Mouse (Mus musculus) spleen, embryonic (tissue): ENCODE data around the gene Bad.

Source experiments
- CTCF ChIA-PET: fragments of 350-600 bp; sonication (Branson Sonifier 250); formaldehyde crosslinking; loops from one replicate; lab custom pipeline; 2022; lab: Charles Lee

The Bad gene

DNA sequence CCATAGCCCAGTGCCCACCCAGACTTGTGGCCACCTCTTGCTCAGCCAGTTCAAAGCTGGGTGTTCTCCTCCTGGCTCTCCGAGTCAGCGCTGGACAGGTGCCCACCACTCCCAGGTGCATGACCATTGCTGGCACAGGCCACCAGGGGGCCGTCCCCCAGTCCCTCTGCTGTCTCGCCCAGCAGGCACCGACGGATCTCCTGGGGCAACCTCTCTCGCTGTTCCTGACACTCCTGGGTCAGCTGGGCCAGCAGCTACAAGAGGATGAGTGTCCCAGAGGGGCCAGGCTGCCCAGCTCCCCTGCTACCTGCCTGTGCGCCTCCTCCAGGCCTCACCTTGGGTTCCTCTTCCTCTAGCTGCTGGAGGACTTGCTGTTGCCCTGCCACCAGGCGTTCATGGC is 12.4 kb downstream of the Bad start:
- CTCF ChIA-PET: interaction anchor here (1.3 kb wide), 1 partner anchor 12 kb away, joined by 4 read pairs; the partner anchor contains the start of gene Gpr137

DNA sequence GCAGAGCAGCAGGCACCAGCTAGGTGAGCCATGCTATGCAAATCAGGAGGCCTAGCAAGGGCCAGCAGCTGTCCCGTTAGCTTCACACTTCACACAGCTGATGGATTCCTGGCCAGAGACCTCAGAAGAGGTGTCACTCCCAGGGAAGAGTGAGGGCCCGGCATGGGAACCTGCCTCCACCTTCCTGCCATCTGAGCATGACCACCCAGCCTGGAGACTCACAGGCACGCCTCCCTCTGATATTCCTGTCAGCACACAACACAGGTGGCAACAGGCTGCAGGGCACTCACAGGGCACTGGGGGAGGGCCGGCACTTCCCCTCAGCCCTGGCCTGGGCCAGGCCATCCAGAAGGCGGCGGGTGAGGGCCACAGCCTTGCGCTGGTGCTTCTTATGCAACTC is 13.8 kb downstream of the Bad start:
- CTCF ChIA-PET: interaction anchor here (0.6 kb wide), 1 partner anchor 1320 kb away, joined by 3 read pairs; no protein-coding TSS in a partner anchor

DNA sequence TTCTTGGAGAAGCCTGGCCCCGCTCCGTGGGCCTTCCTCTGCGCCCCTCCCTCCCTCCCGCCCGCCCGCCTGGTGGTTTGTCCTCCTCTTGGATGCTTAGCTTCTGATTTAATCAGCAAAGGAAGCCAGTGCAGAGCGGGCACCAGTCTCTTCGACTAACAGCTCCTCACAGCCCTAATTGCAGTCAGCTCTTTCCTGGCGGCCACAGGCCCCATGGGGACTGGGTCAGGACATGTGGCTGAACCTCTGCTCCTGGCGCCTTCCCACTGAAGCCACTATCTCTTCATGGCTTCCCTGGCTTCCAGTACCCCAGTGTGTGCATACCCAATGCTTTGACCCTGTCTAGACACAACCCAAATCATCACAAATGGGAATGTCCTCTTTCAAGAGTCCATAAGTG is 14.8 kb downstream of the Bad start:
- CTCF ChIA-PET: no interaction called here

DNA sequence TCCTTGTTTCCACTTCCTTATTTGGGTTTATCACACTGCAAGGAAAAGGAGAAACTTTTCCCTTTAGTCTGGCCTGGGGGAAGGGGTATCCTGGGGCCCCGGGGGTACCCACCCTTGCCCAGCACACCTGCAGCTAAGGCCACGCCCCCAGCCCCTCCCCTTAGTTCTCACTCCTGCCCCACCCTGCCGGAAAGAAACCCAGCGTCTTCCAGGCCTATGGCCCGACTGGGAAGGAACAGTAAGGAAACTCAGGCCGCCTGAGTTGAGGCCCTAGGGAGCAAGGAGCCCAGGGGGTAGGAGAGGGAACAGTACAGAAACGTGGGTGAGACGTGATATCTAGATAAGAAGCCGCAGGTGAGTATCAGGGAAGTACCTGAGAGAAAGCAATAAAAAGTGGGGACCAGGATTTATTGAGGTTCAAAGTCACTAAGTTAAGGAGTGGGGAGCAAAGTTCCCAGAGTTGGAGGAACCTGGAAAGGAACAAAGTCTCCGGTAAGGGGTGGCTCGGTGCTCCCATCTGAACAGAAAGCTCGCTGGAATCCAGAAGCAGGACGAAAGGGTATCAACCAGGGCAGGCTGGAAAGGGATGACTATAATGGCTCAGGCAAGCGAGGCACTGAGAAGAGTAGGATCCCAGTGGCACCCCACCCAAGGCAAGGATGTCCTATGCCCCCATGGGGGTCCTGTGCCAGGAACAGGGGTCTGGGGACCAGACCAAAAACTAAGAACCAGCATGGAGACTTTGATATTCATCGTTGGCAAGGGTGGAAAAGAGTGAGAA is 27.0 kb downstream of the Bad start:
- CTCF ChIA-PET: no interaction called here

DNA sequence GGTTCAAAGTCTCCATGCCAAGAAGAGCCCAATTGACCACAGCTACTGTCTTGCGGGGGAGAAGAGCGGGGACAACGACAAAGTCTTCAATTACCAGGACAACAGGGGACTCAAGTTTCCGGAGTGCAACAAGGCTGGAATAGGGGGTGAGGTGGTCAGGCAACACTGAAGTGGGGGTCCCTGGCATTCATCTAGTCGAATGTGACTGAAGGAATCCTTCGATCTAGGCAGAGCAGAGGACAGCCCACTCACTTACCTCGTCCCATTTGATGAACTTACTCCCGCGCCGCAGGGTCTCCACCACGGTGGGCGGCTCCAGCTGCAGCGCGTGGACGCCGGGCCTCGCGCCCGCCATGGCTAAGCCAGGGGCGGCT is 27.6 kb downstream of the Bad start:
- CTCF ChIA-PET: no interaction called here

DNA sequence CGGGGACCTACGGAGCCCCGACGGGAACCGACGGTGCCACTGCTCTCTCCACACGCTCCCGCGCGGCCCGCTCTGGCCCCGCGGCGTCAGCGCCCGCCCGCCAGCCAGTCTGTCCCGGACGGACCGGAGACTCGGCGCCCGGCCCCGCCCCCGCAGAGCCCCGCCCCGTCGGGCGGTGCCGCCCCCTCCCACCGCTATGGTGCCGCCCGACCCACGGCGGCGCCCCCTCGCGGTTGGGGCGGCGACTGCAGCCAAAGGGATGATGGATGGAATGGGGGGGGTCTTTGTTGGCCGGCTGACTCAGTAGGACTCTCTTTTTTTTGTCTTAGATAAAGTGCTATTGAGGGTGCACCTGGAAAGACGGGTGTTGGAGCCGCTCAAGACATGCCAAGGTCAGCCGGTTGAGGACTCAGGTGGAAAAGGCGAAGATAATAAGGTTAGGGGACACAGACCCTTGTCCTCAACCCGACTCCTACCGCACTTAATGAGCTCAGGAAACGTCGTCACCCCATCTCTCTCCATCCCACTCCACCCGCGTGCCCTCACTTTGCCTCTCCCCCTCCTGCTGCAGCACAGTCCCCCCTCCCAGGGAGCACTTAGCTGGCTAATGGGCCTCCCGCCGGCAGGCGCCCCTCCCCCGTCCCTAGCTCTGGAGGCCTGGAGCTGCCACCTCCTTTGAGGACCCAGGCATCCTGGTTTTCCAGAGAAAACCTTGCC is 28.2 kb downstream of the Bad start:
- CTCF ChIA-PET: interaction anchor here (1.0 to 1.5 kb wide), 2 partner anchors 10 to 28 kb away, joined by 3 to 10 read pairs; partner anchors contain the start of genes Bad and Gpr137

DNA sequence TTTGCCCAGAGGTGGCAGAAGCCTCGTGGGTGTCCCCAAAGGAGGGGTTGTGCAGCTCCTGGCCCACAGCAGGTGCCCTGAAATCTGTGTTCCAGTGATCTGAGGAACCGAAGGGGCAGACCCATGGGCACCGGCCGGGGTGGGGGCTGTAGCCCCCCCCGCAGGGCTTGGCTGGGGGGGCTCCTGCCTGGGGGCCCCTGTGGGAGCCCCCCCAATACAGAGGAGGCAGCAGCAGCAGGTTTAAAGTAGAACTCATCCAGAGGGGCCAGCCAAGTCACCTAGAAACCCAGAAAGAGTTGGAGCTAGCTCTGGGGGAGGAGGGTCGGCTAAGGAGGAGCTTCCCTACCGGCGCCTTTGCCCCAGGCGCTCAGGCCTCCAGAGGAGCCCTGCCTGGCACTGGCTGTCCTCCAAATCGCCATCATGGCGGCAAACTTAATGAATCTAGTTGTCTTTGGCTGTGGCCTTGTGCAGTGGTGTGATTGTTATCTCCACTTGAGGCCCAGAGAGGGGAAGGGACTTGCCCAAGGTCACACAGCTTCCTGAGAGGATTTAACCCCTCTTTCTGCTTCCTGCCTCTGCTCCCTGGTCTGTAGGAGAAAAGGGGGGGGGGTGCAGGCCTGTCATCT is 28.9 kb downstream of the Bad start:
- CTCF ChIA-PET: interaction anchor here (0.6 to 1.5 kb wide), 4 partner anchors 9 to 48 kb away, joined by 3 to 10 read pairs (median 3); partner anchors contain the start of genes Bad and Gpr137

DNA sequence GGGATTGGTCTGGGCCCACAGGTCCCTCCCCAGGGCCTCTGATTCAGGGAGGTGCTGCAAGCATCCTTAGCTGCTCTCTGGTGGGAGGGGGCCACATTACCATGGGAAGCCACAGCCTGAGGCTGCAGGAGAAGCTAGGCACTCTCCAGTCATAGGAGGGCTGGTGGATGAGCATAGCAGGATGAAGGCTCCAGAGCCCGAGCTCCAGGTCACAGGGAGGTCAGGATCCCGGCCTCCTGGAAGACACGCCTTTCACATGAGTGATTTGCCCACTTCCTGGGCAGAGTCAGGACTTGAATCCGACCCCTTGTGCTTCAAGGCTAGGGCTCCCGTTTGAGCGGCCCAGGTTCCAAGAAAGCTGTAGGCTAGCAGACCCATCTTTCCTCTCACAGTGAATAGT is 30.0 kb downstream of the Bad start:
- CTCF ChIA-PET: interaction anchor here (1.1 to 1.5 kb wide), 2 partner anchors 30 to 47 kb away, joined by 3 to 10 read pairs; partner anchors contain the start of genes Bad and Gpr137

DNA sequence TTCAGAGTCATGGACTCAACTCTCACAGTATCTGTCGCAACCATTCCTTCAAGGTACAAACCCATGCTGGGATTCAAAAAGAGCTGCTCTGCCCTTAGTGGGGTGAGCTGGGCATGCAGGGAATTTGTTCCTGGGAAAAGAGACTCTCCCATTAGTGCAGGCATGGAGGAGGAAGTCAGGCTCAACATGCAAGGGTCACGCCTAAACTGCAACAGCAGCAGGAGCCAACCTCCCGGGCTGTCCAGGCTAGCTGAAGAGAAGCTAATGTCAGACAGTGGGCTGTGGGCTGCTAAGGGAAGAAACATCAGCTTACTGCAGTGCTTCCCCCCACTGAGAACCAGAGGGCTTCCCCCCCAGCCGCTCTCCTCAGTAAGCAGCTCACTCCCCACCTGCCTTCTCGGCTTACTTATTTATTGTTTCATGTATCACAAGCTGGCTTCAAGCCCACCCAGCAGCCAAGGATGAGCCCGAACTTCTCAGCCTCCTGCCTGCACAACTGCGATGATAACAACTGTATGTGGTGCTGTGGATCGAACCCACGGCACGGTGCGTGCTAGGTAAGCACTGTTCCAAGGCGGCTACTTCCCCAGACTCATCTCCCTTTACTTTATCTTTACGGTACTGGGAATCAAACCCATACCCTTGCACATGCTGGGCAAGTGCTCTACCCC is 30.7 kb downstream of the Bad start:
- CTCF ChIA-PET: no interaction called here

DNA sequence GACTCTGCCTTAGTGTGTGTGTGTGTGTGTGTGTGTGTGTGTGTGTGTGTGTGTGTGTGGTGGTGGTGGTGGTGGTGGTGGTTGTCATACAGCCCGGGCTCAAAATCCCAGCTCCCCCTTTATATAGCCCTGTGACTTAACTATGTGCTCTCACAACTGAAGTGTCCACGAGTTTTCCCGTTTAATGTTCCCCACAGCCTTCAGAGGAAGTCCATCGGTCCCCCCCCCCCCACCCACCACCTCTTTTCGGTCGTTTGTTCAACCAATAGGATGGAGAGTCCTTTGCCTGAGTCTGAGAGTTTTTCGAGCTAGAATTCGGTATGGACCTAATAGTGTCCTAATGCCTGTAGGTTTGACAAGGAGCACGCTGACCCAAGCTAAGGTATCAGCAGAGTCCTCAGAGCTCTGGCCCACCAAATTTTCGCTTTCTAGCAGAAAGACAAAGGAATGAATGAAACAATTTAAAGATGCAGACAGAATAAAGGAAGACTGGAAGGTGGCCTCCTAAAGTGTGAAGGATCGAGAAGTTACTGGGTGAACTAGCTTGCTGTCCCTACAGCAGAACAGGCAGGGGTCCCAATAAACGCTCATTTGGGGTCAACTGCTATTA is 32.0 kb downstream of the Bad start:
- CTCF ChIA-PET: interaction anchor here (0.6 to 1.1 kb wide), 3 partner anchors 49 to 676 kb away, joined by 3 to 5 read pairs (median 5); no protein-coding TSS in a partner anchor

DNA sequence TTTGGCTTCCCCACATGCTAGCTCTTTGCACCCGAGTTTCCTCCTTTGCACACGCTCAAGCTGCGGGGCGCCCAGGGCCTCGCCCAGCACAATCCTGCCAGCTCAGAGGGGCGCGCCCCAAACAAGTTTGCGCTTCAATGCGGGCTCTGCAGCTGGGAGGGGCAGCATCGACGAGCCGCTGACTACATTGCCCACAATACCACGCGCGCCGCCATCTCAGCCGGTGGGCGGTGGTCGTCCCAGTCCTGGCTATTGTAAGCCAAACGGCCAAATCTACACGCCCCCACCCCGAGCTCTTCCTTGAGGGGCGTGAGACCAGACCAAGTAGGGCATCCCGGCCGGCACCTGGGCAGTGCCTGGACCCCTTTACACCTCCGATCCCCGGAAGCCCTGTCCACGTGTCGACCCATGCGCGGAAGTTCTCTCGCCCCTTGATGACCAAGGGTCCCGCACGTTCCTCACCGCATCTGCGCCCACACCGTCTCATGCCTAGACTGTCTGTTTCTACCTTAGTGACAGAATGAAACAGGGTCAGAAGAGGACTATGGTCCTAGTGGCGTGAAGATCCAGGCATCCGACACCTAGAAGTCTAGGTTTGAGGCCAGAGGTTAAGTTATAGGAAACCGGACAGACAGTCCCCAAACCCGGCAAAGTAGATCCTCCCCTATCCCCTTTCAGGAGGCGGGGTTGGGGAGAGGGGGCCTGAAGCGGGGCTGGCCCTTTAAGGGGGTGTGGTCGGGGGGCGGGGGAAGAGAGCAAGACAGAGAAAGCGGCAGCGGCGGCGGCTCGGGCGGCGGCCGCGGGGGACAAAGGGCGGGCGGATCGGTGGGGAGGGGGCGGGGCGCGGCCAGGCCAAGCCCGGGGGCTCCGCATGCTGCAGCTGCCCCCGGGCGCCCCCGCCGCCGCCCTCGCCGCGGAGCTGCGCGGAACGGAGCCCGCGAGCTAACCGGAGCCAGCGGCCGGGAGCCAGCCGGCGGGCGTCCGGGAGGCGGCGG is 32.8 kb downstream of the Bad start, which contains the start of gene Ppp1r14b:
Gene Ppp1r14b (plus strand): TSS at position 758 of the 995 bp plus-strand sequence.
- CTCF ChIA-PET: interaction anchor here (0.5 to 1.1 kb wide), 4 partner anchors 50 to 677 kb away, joined by 3 to 5 read pairs (median 4); no protein-coding TSS in a partner anchor

DNA sequence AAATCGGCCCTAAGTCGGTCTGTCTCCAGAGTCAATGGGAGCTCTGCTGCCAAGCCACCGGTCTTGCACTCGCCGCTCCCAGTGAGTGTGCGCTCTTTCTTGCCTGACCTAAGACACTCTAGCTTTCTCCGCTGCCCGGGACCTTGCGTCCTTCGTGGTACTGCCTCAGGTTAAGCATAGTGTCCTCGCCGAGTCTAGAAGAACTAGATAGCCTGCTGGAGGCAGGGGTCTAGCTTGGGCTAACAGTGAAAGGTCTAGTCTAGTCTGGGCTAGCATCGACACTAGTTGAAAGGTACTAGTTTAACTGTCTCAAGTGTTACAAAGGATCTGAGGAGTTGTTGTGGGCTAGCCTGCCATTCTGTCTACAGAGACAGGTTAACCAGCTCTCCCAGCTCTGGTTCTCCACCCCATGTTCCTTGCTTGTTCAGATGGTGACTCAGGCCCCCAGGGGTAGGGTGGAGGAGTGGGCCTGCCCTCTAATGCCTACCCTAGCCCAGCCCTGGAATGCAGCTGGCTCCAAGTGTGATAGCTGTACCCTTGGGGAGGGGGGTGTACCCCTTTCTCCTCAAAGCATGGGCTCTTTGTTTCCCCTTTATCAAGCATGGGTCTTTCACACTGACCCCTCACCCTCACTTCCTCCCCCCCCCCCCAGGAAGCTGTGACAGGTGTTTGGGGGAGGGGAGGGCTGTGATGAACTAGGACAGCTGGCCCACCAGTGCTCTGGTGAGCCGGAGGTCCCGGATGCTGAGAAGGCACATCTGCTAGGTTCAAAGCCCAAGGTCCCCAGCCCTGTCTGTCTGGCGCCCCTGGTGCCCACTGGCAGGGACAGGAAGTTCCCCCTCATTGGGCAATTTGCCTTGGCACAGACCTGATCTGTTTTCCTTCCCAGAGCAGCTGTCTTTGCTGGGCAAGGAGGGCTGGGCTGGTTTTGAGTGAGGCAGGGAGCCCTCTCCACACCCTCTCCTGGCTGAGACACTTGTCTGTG is 34.2 kb downstream of the Bad start, which contains the start of gene Plcb3:
Gene Plcb3 (minus strand): TSS at position 934 of the 985 bp plus-strand sequence.
- CTCF ChIA-PET: interaction anchor here (1.1 kb wide), 1 partner anchor 24 kb away, joined by 3 read pairs; no protein-coding TSS in a partner anchor

DNA sequence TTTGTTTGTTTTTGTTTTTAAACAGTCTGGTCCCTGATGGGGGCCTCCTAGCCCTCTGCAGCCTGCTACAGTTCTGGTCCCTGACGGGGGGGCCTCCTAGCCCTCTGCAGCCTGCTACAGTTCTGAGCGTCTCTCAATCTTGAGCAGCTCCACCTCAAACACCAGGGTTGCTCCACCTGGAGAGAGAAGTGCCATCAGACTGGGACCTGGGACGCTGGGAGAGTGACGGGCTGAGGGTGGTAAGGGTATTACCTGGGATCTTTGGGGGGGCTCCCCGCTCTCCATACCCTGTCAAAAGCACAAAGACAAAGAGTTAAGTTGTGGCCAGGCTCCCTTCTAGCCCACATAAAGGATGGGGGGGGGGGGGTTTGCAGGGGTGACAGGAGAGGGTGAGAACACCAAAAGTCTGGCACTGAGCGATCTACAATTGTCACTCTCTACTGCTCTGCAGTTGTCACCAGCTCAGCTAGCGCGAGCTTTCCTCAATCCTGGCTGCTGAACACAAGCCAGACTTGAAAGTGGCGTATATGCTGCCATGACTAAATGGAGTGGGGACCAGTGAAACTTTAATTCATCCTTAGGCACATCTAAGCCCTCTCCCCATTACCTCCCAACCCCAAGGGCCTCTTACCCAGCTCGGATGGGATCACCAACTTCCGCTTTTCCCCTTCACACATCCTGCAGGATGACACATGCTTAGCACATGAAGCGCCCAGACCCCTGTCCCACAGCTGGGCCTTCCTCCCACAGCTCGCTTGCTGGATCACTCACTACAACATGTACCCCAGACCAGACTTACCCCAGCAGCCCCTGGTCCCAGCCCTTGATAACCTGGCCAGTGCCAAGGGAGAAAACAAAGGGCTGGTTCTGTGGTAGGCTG is 36.3 kb downstream of the Bad start:
- CTCF ChIA-PET: interaction anchor here (0.6 kb wide), 1 partner anchor 108 kb away, joined by 11 read pairs; no protein-coding TSS in a partner anchor

DNA sequence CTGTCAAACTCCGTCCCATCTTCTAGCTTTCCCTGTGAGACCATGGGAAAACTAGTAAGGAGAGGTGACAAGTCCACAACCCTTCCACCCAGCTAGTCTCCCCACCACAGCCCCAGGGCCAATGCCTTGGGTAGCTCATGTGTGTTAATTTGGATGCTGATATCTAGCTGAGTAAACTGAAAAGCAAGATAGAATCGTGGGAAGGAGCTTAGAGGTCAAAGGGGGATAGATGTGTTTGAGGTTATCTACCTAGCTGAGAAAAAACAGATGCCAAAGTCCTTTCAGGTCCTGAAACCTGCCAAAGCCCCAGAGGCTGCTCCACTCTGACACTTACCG is 36.9 kb downstream of the Bad start:
- CTCF ChIA-PET: interaction anchor here (0.6 kb wide), 1 partner anchor 109 kb away, joined by 11 read pairs; no protein-coding TSS in a partner anchor

DNA sequence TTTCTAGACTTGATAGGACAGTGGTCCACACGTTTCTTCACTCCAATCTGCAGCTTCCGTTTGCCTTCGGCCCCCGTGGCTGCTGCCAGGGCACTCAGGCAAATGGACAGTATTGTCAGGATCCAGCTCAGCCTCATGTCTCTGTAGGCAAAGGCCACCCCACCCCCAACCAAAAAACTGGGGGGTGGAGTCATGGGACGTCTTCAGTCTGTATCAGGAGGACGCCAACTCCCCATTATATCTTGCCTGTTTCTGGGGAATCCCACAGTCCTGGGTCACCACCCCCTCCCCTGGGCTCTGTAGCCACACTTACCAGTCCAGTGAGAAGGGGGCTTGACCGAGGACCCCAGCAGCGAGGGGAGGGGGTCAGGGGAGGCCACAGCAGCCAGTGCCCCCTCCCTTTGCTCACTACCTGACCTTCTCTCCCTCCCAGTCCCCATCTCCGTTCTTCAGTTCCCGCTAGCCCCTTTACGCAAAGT is 37.4 kb downstream of the Bad start:
- CTCF ChIA-PET: interaction anchor here (0.9 kb wide), 1 partner anchor 38 kb away, joined by 3 read pairs; no protein-coding TSS in a partner anchor

DNA sequence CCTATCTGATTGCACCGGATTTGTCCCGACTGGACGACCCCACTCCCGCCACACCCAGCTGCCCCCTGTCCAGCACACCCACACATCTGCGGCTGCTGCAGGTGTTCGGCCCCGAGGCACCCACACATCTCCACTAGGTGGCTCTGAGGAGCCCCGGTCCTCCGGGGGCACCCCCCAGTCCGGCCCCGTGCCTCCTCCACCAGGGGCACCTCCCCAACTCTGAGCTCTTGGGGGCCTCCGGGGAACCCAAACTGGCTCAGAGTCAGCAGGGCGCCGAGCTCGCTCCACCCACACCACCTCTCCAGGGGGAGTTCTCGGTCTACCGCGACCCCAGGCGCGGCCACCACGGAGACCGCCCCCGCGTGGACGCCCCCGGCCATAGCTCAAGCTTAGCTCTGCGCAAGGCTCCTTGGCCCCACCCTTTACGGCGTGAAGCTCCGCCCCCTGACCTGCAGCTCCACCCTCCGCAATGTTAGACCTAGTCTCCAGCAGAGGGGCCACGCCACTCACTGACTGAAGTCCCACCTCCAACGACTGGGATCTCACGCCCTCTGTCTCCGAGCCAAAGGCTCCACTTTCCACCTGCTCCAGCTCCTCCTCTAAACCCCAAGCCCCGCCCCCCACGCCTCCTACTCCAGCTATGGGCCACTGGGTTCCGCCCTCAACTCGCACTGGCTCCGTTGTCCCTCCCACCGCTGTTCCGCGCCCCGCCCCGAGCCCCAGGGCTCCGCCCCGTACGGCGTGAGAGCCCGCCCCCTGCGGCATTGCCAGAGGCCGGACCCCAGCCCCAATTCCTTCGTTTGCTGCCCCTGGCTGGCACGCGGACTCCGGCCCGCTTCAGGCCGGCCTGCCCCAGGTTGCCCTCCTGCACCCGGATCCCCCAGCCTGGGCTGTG is 38.1 kb downstream of the Bad start:
- CTCF ChIA-PET: interaction anchor here (0.8 to 0.9 kb wide), 2 partner anchors 8 to 38 kb away, joined by 3 read pairs; partner anchors contain the start of gene Vegfb
